Mouse (Mus musculus): ENCODE measurements around the gene Brsk2.

The Brsk2 gene

GRCm38 (mm10) chr7:142037553-142038170 lies 88.1 kb downstream of the Brsk2 start:
- DNase-seq, result peak; percentile 65

- DNase-seq, result no peak
Measured at GRCm38 (mm10) chr7:142040756-142041155, 91.2 kb downstream of the Brsk2 start.

- DNase-seq, result no peak
Measured at GRCm38 (mm10) chr7:142045344-142045743, 95.8 kb downstream of the Brsk2 start.

- DNase-seq, result no peak
Measured at GRCm38 (mm10) chr7:142045932-142046331, 96.4 kb downstream of the Brsk2 start.

- no peak for DNase-seq
Measured at GRCm38 (mm10) chr7:142050536-142050935, 101.0 kb downstream of the Brsk2 start.

All from B cell, adult 2 months (primary cell).